Mouse (Mus musculus) adrenal gland, postnatal 4 days (tissue): Measurements from ENCODE around the gene Ndufa6. TPM values are rescaled to one million over a fixed set of nuclear protein-coding genes. Genes with fewer than 3 reads are reported as not detected.

Experiments used
- DNase-seq, 2 experiments: peaks; one replicate each; pipeline ENCODE4 v3.0.0; 2021 to 2022; ENCODE audit warnings: low spot score in 2 of 2, mixed read lengths in 2 of 2
- microRNA-seq: library from miRNA; unstranded; fragments of <30 nt; microRNA quantifications from one replicate; pipeline ENCODE4 v1.2.0, GENCODE M21; 2021
- total RNA-seq, 2 experiments: library from RNA; stranded (reverse); gene quantifications; 2 replicates each; pipeline ENCODE4 v1.2.3; 2021

The Ndufa6 gene
- total RNA-seq, 2 experiments from 2014 or later = 406 to 421 TPM

DNA sequence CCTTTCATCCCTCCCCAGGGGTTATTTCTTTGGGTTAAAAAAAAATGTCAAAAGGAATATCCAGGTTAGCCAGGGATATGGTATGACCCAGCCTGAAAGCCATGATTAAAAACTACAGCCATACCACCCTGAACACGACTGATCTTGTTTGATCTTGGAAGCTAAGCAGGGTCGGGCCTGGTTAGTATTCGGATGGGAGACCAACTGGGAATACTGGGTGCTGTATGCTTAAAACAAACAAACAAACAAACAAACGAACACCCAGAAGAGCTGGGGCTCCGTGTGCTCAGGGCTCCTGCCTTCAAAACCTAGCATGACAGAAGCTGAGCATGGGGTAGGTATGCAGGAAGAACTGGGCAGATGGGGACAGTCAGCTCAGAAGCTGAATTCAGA lies 11.6 kb downstream of the Ndufa6 start:
- DNase-seq = no peak

DNA sequence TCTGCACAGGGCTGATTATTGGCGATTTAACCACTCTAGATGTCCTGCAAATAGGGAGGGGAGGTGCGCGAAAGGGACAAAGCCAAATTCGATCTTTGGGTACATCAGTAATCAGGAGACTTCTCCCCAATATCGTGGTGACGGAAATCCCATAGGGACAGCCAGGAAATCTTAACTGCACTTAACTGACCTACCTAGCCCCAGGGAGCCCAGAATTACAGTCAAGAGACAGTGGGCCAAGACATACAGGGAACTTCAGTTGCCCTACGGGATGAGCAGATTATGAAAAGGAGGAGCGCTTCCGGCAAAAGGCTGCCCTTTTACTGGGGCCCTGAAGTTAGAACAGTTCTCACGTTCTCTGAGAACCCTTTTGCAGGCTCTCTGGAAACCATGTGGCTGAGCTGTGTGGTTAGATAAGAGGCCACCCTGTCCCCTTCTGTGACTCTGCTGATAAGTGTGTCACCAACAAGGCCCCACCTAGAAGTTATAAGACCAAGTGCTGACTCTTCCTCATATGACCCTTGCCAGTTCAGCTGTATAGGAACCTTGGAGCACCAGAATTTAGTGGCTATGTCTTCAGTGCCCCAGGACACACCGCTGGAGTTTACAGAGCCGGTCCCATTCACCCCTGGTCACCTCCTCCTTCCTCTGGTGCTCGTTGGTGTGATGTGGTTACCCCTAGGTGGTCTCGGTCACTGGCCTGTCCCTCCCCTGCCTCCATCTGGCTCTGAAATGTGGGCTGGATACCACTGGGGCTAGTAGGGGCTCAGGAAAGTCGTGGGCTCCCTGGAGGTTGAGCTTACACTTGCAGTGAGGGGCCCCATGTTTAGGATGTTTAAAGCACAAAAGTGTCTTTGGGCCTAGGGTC lies 12.2 kb downstream of the Ndufa6 start:
- no peak for DNase-seq

- peak in 1 of 2 experiments; percentile 28 for DNase-seq
Observed at GRCm38 (mm10) chr15:82341036-82341501, 13.1 kb downstream of the Ndufa6 start.

GRCm38 (mm10) chr15:82340414-82341035 lies 13.6 kb downstream of the Ndufa6 start:
- DNase-seq = no peak

DNA sequence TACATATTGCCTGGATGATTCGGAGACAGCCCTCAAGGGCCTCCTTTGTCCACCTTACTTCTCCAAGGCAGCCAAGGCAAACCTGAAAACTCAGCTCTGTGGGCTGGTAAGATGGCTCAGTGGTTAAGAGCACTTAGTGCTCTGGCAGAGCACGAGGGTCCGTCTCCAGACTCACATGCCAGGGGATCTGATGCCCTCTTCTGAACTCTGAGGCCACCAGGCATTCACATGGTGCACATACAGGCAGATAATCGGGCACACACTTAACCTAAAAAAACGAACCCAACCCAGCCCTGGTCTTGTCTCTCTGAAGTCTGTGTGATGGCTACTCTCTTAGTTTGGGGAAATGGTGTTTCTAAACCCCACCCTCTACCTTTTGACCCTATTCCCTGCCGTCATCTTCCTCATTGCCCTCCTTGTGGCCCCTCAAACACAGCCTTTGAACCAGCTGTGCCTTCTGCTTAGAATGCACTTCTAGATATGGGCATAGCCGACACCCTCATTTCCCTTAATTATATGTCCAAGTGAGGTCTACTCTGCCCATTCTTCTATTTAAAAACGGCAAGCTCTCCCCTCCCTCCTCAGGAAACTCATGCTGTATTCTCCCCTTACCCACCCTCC lies 14.4 kb downstream of the Ndufa6 start:
- DNase-seq = no peak

GRCm38 (mm10) chr15:82339150-82339549 lies 15.0 kb downstream of the Ndufa6 start:
- no peak for DNase-seq

DNA sequence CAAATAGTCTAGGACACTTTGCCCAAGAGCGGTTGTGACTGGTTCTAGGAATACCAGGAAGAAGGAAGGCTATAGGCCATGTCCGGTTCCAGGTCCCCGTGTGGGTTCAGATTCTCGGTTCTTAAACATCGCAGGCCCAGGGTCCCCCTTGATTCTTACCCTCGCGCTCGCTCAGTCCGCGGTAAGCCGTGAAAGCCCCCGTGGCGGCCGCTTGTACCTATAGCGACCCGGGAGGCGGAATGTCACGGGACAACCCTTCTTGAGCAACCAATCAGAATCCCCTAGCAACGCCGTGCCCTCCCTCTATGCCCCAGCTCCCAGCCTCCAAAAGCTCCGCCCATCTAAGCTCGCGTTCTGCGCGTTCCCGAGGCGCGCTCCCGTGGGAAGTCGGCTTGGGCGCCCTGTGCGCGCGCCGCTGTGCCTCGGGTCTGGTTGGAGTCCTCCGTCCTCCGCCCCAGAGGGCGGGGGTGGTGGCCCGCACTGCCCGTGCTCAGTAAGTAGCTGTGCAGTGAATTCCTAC lies 15.5 kb downstream of the Ndufa6 start, which contains the start of the genes Naga, Pheta2 and Smdt1:
TSS of gene Naga (minus strand) at position 333 of the 520 bp plus-strand sequence.
TSS of gene Pheta2 (plus strand) at position 350 of the 520 bp plus-strand sequence.
TSS of gene Smdt1 (plus strand) at position 367 of the 520 bp plus-strand sequence.
- DNase-seq = peak; percentile 86 to 94

DNA sequence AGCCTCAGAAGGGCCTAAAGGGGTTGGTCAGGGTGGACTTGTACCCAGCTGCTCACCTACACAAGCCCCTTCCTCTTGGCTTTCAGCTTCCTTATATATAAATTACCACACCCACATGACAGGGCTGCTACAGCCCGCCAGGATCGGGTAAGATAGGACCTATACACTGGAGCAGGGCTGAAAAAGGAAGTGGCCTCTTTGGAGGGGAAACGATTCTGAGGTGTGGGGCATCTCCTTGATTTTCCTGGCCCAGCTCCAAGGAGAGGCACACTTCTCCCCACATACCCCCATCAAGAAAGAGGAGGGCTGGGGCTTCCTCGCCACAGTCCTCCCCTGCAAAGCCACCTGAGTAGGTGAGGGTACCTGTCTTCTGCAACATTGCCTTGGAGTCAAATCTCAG lies 16.2 kb downstream of the Ndufa6 start:
- DNase-seq = no peak

GRCm38 (mm10) chr15:82336629-82337028 lies 17.5 kb downstream of the Ndufa6 start:
- DNase-seq = no peak

DNA sequence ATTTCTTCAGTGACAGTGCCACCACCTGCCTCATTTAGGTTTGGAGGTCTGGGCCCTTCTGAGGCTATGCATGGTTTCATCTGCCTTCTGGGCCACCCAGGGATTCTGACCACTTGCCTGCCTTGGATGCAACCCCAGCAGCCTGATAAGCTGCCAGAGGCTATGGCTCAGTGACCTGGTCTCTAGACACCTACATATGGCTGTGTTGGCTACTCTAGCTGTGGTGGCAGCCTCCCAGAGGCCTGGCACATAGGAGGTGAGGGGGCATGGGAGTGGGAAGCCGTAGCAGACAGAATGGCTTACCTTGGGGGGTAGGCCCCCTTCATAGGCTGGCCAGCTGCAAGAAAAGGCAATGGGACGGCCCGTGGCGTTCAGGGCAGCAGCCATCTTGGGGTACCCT lies 18.9 kb downstream of the Ndufa6 start:
- DNase-seq = no peak

- no peak for DNase-seq
Observed at GRCm38 (mm10) chr15:82325382-82325781, 28.7 kb downstream of the Ndufa6 start.

- no peak for DNase-seq
Observed at GRCm38 (mm10) chr15:82322195-82322594, 31.9 kb downstream of the Ndufa6 start.

GRCm38 (mm10) chr15:82319613-82320012 lies 34.5 kb downstream of the Ndufa6 start:
- no peak for DNase-seq

- DNase-seq = no peak
Observed at GRCm38 (mm10) chr15:82317839-82318238, 36.3 kb downstream of the Ndufa6 start.

DNA sequence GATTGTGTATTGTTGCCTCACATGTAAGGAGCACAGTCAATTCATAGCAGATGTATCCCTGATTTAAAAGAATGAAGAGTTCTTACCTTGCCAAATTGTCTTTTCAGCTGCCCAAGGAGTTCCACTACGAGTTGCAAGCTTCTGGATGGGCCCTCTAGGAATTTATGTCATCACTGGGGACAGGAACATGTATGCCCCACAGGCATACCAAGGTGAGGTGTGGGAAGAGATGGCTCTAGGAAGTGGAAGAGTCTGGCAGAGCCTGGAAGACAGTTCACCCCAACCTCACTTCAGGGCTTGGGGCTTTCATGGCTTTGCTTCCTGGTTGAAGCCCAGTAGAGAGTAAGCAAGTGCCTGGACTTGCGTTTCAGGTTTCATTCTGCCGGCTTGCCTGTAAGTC lies 45.7 kb downstream of the Ndufa6 start:
- DNase-seq = no peak

DNA sequence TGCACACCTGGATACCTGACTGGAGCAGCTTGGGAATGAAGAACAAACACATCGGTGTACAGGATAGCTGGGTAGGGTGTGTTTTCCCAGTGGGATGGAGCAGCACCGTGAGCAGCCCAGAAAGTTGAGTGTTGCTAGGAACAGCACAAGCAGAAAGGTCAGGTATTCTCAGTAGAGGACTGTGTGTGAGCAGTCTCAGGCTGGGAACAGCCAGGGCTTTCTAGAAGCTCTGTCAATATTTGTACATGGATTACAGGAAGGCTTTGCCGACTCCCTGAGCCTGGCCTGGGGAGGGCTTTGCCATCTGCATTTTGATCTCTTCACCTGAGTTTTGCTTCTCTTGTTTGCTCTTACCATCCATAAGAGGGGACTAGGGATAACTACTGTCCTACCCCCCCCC lies 47.0 kb downstream of the Ndufa6 start:
- DNase-seq = no peak

Small RNAs within 50 kb of the gene (microRNA-seq; reads per million reads assigned to microRNA genes)
- not detected for gene Mir7684

Other genes starting within 250 kb of the Ndufa6 start
- 10 to 100 TPM; 11.1 to 11.3 TPM for gene Ccdc134, start 226.4 kb downstream of the Ndufa6 start, total RNA-seq
- gene Srebf2, start 207.1 kb downstream of the Ndufa6 start, total RNA-seq = 10 to 100 TPM; 54.6 to 71.7 TPM
- under 1 TPM; 0.70 to 0.79 TPM for gene Shisa8, start 141.5 kb downstream of the Ndufa6 start, total RNA-seq
- 1 to 10 TPM in 1 of 2 experiments, under 1 TPM in 1; 0.65 to 1.5 TPM for gene Tnfrsf13c, start 130.0 kb downstream of the Ndufa6 start, total RNA-seq
- 10 to 100 TPM; 12.8 to 16.8 TPM for gene Cenpm, start 109.6 kb downstream of the Ndufa6 start, total RNA-seq
- under 1 TPM; 0.40 to 0.56 TPM for gene 1500009C09Rik, start 101.9 kb downstream of the Ndufa6 start, total RNA-seq
- gene Sept3, start 79.4 kb downstream of the Ndufa6 start, total RNA-seq = 10 to 100 TPM; 13.3 to 17.7 TPM
- under 1 TPM; 0.34 to 0.37 TPM for gene Wbp2nl, start 55.4 kb downstream of the Ndufa6 start, total RNA-seq
- 10 to 100 TPM; 82.6 to 96.8 TPM for gene Naga, start 15.4 kb downstream of the Ndufa6 start, total RNA-seq
- gene Pheta2, start 15.4 kb downstream of the Ndufa6 start, total RNA-seq = 1 to 10 TPM; 4.7 to 5.1 TPM
- gene Smdt1, start 15.4 kb downstream of the Ndufa6 start, total RNA-seq = 100 to 1,000 TPM; 125 to 127 TPM
- gene Cyp2d22, start 25.9 kb upstream of the Ndufa6 start, total RNA-seq = 10 to 100 TPM; 52.1 to 52.6 TPM
- gene Cyp2d11, start 39.7 kb upstream of the Ndufa6 start, total RNA-seq = under 1 TPM in 1 of 2 experiments, not detected in 1; 0.20 TPM
- gene Cyp2d10, start 52.9 kb upstream of the Ndufa6 start, total RNA-seq = 10 to 100 TPM in 1 of 2 experiments, 1 to 10 TPM in 1; 1.1 to 24.9 TPM
- gene Cyp2d9, start 79.1 kb upstream of the Ndufa6 start, total RNA-seq = 1 to 10 TPM in 1 of 2 experiments, under 1 TPM in 1; 0.62 to 8.5 TPM
- gene Cyp2d12, start 200.8 kb upstream of the Ndufa6 start, total RNA-seq = 1 to 10 TPM in 1 of 2 experiments, under 1 TPM in 1; 0.28 to 2.5 TPM